Mouse (Mus musculus): ENCODE data around the gene Pdik1l. TPM values are rescaled to one million over a fixed set of nuclear protein-coding genes. Genes with fewer than 3 reads are reported as not detected.
A peak's percentile ranks its signal among the peaks of the same experiment; 100 is the strongest.

The Pdik1l gene
- polyA plus RNA-seq (2012; fragmentation: generic; extraction: Trizol) = 1.6 TPM

DNA sequence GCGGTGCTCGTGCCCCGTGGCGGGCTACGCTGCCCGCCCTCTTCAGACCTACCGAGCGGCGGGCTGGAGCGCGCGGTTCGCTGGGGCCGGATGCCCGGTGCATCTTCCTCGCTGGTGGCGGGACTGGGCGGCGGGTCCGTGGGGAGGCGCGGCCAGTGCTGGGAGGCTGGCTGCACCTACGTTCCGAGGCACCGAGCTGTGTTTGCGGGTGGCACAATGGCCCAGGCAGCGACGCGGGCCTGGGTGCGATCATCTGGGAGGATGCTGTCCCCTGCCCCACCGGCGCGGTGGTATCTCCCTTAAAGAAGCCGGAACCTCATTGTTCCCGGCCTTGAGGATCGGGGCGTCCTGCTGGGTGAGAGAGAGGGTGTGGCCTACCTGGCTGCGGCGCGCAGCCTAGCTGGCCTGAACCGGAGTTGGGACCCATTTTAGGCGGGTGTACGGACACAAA, at the start of gene Pdik1l:
Gene Pdik1l (minus strand): TSS at position 321 of the 451 bp plus-strand sequence.
- Histone ChIP-seq H3K4me3 (peak within 1 kb of the TSS; percentile 50), H3K27me3 (ENCODE audit: control insufficient read depth, insufficient read depth, insufficient read length) (no peaks in the 10 kb centered on the region), H3K79me2 (ENCODE audit: control insufficient read depth, insufficient read depth) (no peaks in the 10 kb centered on the region), H3ac (ENCODE audit: control insufficient read depth, insufficient read length) (peak within 1 kb of the TSS; percentile 77), H3K36me3 (ENCODE audit: control insufficient read depth, insufficient read depth) (peaks cover 12% of the 10 kb centered on the region), H3K4me2 (ENCODE audit: low read depth) (peak within 1 kb of the TSS; percentile 90)
- peak; percentile 37 for TF ChIP-seq POLR2AphosphoS2 (IDR thresholded peaks at IDR 0.05; ENCODE audit: insufficient read length, low read depth)
- TF ChIP-seq POLR2A (IDR thresholded peaks at IDR 0.05; ENCODE audit: insufficient read length, low read depth) = peak; percentile 60
- no peak for TF ChIP-seq MAX (IDR thresholded peaks at IDR 0.05; ENCODE audit: low read depth)
- peak in 1 of 3 experiments; percentile 7 for TF ChIP-seq MYOD1 (IDR thresholded peaks at IDR 0.05; ENCODE audit: control insufficient read depth in 1 of 3, insufficient read length in 2 of 3, low read depth in 2 of 3)

DNA sequence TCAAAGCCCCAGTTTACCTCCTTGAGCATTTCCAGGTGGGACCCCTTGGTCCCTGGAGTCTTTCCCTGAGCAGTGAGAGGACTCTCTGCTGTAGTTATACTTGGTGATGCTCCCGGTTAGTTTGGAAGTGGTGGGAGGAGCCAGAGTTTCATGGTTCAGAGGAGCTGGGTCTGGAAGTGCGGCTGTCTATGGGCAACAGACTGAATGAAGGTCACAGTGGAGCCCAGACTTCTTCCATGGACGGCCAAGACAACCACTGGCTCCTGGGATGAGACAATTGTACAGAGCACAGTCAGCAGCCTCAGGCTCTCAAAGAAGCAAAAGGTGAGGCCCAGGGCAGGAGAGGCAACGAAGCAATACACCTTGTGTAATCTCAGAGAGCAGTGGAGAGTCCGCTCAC, 42.6 kb upstream of the Pdik1l start:
- Histone ChIP-seq H3K4me2 (ENCODE audit: low read depth) (no peak overlapping the region), H3ac (ENCODE audit: control insufficient read depth, insufficient read length) (no peak overlapping the region), H3K79me2 (ENCODE audit: control insufficient read depth, insufficient read depth) (no peaks in the 10 kb centered on the region), H3K27me3 (ENCODE audit: control insufficient read depth, insufficient read depth, insufficient read length) (peaks cover 2% of the 10 kb centered on the region), H3K4me3 (no peak overlapping the region), H3K36me3 (ENCODE audit: control insufficient read depth, insufficient read depth) (no peaks in the 10 kb centered on the region)
- no peak for TF ChIP-seq CEBPB (IDR thresholded peaks at IDR 0.05; ENCODE audit: insufficient read depth, poor library complexity, severe bottlenecking)
- no peak for TF ChIP-seq POLR2A (IDR thresholded peaks at IDR 0.05; ENCODE audit: insufficient read length, low read depth)
- no peak for TF ChIP-seq TCF12 (IDR thresholded peaks at IDR 0.05; ENCODE audit: insufficient read depth, poor library complexity, severe bottlenecking)
- TF ChIP-seq MYOD1 (IDR thresholded peaks at IDR 0.05; ENCODE audit: control insufficient read depth in 1 of 3, insufficient read length in 2 of 3, low read depth in 2 of 3) = no peak
- TF ChIP-seq TCF3 (IDR thresholded peaks at IDR 0.05; ENCODE audit: insufficient read length, low read depth) = no peak
- TF ChIP-seq E2F4 (IDR thresholded peaks at IDR 0.05; ENCODE audit: insufficient read depth) = no peak
- TF ChIP-seq SRF (IDR thresholded peaks at IDR 0.05; ENCODE audit: control insufficient read depth, insufficient read length, low read depth) = no peak

DNA sequence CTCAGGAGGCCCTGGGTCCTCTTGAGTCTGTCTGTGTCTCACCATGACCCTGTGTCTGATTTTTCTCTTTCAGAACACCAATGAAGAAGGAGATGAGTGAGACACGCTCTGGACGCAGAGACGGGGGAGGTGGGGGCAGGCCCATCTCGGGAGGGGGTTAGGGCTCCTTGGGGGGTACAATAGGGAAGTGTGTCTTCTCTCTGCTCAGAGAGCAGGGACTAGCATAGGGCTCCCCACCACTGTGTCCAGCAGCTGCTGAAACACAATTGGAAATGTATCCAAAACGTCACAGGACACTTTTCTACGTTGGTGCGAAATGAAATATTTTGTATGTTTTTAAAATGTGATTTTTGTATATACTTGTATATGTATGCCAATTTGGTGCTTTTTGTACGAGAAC, 41.1 kb upstream of the Pdik1l start:
- TF ChIP-seq TCF3 (IDR thresholded peaks at IDR 0.05; ENCODE audit: insufficient read length, low read depth) (no peak), USF1 (IDR thresholded peaks at IDR 0.05; ENCODE audit: low read depth) (no peak), CEBPB (IDR thresholded peaks at IDR 0.05; ENCODE audit: insufficient read depth, poor library complexity, severe bottlenecking) (no peak), MAX (IDR thresholded peaks at IDR 0.05; ENCODE audit: low read depth) (no peak), E2F4 (IDR thresholded peaks at IDR 0.05; ENCODE audit: insufficient read depth) (no peak), MYOG (IDR thresholded peaks at IDR 0.05; ENCODE audit: control insufficient read depth in 1 of 3, insufficient read depth in 1 of 3, insufficient read length in 2 of 3, low read depth in 2 of 3) (no peak), MYOD1 (IDR thresholded peaks at IDR 0.05; ENCODE audit: control insufficient read depth in 1 of 3, insufficient read length in 2 of 3, low read depth in 2 of 3) (no peak), POLR2A (IDR thresholded peaks at IDR 0.05; ENCODE audit: insufficient read length, low read depth) (no peak), POLR2AphosphoS2 (IDR thresholded peaks at IDR 0.05; ENCODE audit: insufficient read length, low read depth) (no peak), SRF (IDR thresholded peaks at IDR 0.05; ENCODE audit: control insufficient read depth, insufficient read length, low read depth) (no peak), TCF12 (IDR thresholded peaks at IDR 0.05; ENCODE audit: insufficient read depth, poor library complexity, severe bottlenecking) (no peak), REST (IDR thresholded peaks at IDR 0.05; ENCODE audit: insufficient read depth, insufficient read length) (no peak)
- no peaks in the 10 kb centered on the region for H3K79me2 ChIP-seq (ENCODE audit: control insufficient read depth, insufficient read depth)
- no peaks in the 10 kb centered on the region for H3K36me3 ChIP-seq (ENCODE audit: control insufficient read depth, insufficient read depth)
- no peak overlapping the region for H3K4me3 ChIP-seq
- H3ac ChIP-seq (ENCODE audit: control insufficient read depth, insufficient read length) = no peak overlapping the region
- no peak overlapping the region for H3K4me2 ChIP-seq (ENCODE audit: low read depth)
- H3K27me3 ChIP-seq (ENCODE audit: control insufficient read depth, insufficient read depth, insufficient read length) = no peaks in the 10 kb centered on the region

DNA sequence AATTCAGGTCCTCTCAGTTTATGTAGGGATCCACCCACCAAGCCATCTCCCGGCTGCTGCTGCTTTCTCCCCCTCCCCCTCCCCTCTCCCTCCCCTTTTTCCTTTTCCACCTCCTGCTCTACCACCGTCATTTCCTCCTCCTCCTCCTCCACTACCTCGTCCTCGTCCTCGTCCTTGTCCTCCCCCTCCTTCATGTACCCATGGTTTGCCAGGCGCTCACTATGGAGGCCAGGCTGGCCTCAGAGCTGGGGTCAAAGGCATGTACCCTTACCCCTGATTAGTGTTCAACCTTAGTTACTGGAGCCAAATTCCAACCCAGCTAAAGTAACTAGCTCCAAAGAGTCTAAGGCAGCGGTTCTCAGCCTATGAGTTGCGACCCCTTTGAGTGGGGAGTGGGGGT, 40.5 kb upstream of the Pdik1l start:
- no peaks in the 10 kb centered on the region for H3K36me3 ChIP-seq (ENCODE audit: control insufficient read depth, insufficient read depth)

More for the DNA sequence above, 40.5 kb upstream of the Pdik1l start:
- Histone ChIP-seq H3ac (ENCODE audit: control insufficient read depth, insufficient read length) (no peak overlapping the region), H3K27me3 (ENCODE audit: control insufficient read depth, insufficient read depth, insufficient read length) (no peaks in the 10 kb centered on the region), H3K4me3 (no peak overlapping the region), H3K79me2 (ENCODE audit: control insufficient read depth, insufficient read depth) (no peaks in the 10 kb centered on the region), H3K4me2 (ENCODE audit: low read depth) (no peak overlapping the region)
- TF ChIP-seq POLR2AphosphoS2 (IDR thresholded peaks at IDR 0.05; ENCODE audit: insufficient read length, low read depth) = no peak
- no peak for TF ChIP-seq E2F4 (IDR thresholded peaks at IDR 0.05; ENCODE audit: insufficient read depth)
- TF ChIP-seq MYOD1 (IDR thresholded peaks at IDR 0.05; ENCODE audit: control insufficient read depth in 1 of 3, insufficient read length in 2 of 3, low read depth in 2 of 3) = no peak
- no peak for TF ChIP-seq SRF (IDR thresholded peaks at IDR 0.05; ENCODE audit: control insufficient read depth, insufficient read length, low read depth)
- TF ChIP-seq TCF12 (IDR thresholded peaks at IDR 0.05; ENCODE audit: insufficient read depth, poor library complexity, severe bottlenecking) = no peak
- TF ChIP-seq USF1 (IDR thresholded peaks at IDR 0.05; ENCODE audit: low read depth) = no peak
- no peak for TF ChIP-seq POLR2A (IDR thresholded peaks at IDR 0.05; ENCODE audit: insufficient read length, low read depth)
- no peak for TF ChIP-seq REST (IDR thresholded peaks at IDR 0.05; ENCODE audit: insufficient read depth, insufficient read length)
- TF ChIP-seq CEBPB (IDR thresholded peaks at IDR 0.05; ENCODE audit: insufficient read depth, poor library complexity, severe bottlenecking) = no peak
- no peak for TF ChIP-seq MAX (IDR thresholded peaks at IDR 0.05; ENCODE audit: low read depth)
- TF ChIP-seq MYOG (IDR thresholded peaks at IDR 0.05; ENCODE audit: control insufficient read depth in 1 of 3, insufficient read depth in 1 of 3, insufficient read length in 2 of 3, low read depth in 2 of 3) = no peak
- TF ChIP-seq TCF3 (IDR thresholded peaks at IDR 0.05; ENCODE audit: insufficient read length, low read depth) = no peak
